Mouse (Mus musculus) stomach, postnatal 0 days (tissue): ENCODE results near the gene Hyal2.

Experiments used
- CTCF ChIP-seq: IDR thresholded peaks from 2 replicates; pipeline ENCODE4 v1.5.1; 2016; ENCODE audit warnings: antibody characterized with exemption, low read depth, mild to moderate bottlenecking, moderate library complexity
- EP300 ChIP-seq: optimal IDR thresholded peaks from 2 replicates; pipeline ENCODE3; 2016; ENCODE audit warnings: antibody characterized with exemption

DNA sequence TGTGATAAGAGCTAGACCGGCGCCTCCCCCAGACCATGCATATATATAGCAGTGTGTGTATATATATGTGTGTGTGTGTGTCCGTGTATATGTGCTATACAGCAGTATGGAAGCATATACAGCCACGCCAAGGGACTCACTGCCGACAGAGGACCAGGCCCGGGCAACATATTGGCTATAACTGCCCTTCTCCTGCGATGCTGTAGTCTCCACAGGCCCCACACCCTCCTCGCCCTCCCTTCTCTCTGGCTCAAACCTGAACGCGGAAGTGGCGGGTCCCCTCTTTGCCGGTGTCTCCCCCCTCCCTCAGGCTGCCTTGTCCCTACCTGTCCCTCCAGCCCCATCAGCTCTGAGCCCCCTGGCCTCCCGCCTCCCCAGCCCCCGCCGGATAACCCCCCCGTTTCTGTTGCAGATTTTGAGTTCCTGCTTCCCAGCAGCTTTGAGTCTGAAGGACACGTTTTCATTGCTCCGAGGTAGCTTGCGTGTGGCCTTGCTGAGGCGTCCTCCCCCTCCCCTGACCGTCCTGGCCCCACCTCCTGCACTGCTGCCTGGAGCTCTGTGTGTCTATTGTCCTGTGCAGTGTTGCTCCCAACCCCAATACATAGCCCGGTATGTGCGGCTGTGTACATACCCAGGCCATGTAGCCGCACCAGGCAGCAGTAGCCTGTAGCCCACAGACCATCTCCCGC, 45.9 kb upstream of the Hyal2 start:
- TF ChIP-seq EP300 (no peak), CTCF (no peak)
